12 mouse cellular contexts compared by ENCODE assay signal in genomic region chr11:95350289-95350688, GRCm38 (mm10). TPM values are rescaled to one million over a fixed set of nuclear protein-coding genes. Genes with fewer than 3 reads are reported as not detected.
DNase-seq lines count a peak whose midpoint lies in the region; ATAC-seq lines count a peak whose summit lies in the region.
"Had no signal": no experiment of that assay in that cellular context is flagged by ENCODE, and none has a peak within 500 bp of the region (broad histone marks: within the 10 kb centered on the region; RNA-seq: fewer than 3 reads in every experiment).

No protein-coding gene starts in this region.

- H3K27ac ChIP-seq in hindbrain, embryonic 10.5 days = 0 out of 2 replicates have a peak overlapping the region, but pooled peaks have one; percentile 50
- H3K27ac ChIP-seq in hindbrain, embryonic 14.5 days = no peak overlapping the region
- no peak overlapping the region for H3K27ac ChIP-seq in neural tube, embryonic 13.5 days (replicated peaks)
- H3K27ac ChIP-seq in brown adipose tissue, adult 24 weeks (replicated peaks; ENCODE audit: low read depth, low read length) = peak overlapping the region; percentile 60
- H3K27ac ChIP-seq: forebrain, embryonic 10.5 days; hindbrain, embryonic 13.5 days had no signal

- no peak for DNase-seq in hindbrain, embryonic 10.5 days (ENCODE audit: low spot score)
- no peak for DNase-seq in hindbrain, embryonic 14.5 days (ENCODE audit: low spot score)
- DNase-seq in neural tube, embryonic 10.5 days (ENCODE audit: extremely low spot score, low spot score) = no peak
- peak; percentile 48 for DNase-seq in lung, postnatal 25 days (ENCODE audit: low spot score)
- DNase-seq in T-cell, adult 2 months (ENCODE audit: low spot score) = no peak
- DNase-seq: lung, embryonic 14.5 days had no signal

- H3K27me3 ChIP-seq in hindbrain, embryonic 10.5 days (ENCODE audit: insufficient read depth, poor library complexity, severe bottlenecking) = no peaks in the 10 kb centered on the region
- H3K27me3 ChIP-seq in hindbrain, embryonic 14.5 days (ENCODE audit: control insufficient read depth, insufficient read depth, low read length) = no peaks in the 10 kb centered on the region
- no peaks in the 10 kb centered on the region for H3K27me3 ChIP-seq in neural tube, embryonic 13.5 days
- H3K27me3 ChIP-seq: hindbrain, embryonic 13.5 days had no signal

- H3K9me3 ChIP-seq in hindbrain, embryonic 10.5 days = no peaks in the 10 kb centered on the region
- H3K9me3 ChIP-seq in hindbrain, embryonic 14.5 days (ENCODE audit: control insufficient read depth, low read length) = no peaks in the 10 kb centered on the region
- no peaks in the 10 kb centered on the region for H3K9me3 ChIP-seq in neural tube, embryonic 13.5 days
- H3K9me3 ChIP-seq: forebrain, embryonic 10.5 days; hindbrain, embryonic 13.5 days had no signal

- no peak overlapping the region for H3K9ac ChIP-seq in hindbrain, embryonic 14.5 days
- H3K9ac ChIP-seq in neural tube, embryonic 13.5 days = peak overlapping the region; percentile 22; the same call in 1 of the 2 replicates
- H3K9ac ChIP-seq: hindbrain, embryonic 13.5 days; lung, embryonic 14.5 days had no signal

- no peak overlapping the region for H3K4me3 ChIP-seq in hindbrain, embryonic 10.5 days
- H3K4me3 ChIP-seq in hindbrain, embryonic 14.5 days (replicated peaks; ENCODE audit: low read length) = no peak overlapping the region
- no peak overlapping the region for H3K4me3 ChIP-seq in neural tube, embryonic 13.5 days
- no peak overlapping the region for H3K4me3 ChIP-seq in brown adipose tissue, adult 24 weeks (ENCODE audit: insufficient read depth, low read depth, low read length)
- H3K4me3 ChIP-seq: forebrain, embryonic 10.5 days; hindbrain, embryonic 13.5 days had no signal

- 76% methylated on average over 6 of the region's 6 CpGs for WGBS in hindbrain, embryonic 10.5 days
- 67% methylated on average over 6 of the region's 6 CpGs for WGBS in hindbrain, embryonic 14.5 days
- WGBS in neural tube, embryonic 13.5 days = 71% methylated on average over 6 of the region's 6 CpGs

- no peak for ATAC-seq in hindbrain, embryonic 14.5 days (ENCODE audit: low FRiP score)
- ATAC-seq in neural tube, embryonic 13.5 days (ENCODE audit: low read depth) = no peak
- no peak for ATAC-seq in megakaryocyte-erythroid progenitor cell, adult 5-6 weeks (replicated peaks; ENCODE audit: low FRiP score, low TSS enrichment, poor library complexity, severe bottlenecking)
- ATAC-seq: midbrain, embryonic 16.5 days had no signal

- H3K36me3 ChIP-seq in hindbrain, embryonic 10.5 days = peaks cover 26% of the 10 kb centered on the region
- H3K36me3 ChIP-seq in hindbrain, embryonic 14.5 days (replicated peaks; ENCODE audit: control insufficient read depth, insufficient read depth) = no peaks in the 10 kb centered on the region
- H3K36me3 ChIP-seq in neural tube, embryonic 13.5 days = no peaks in the 10 kb centered on the region

- H3K4me2 ChIP-seq in hindbrain, embryonic 14.5 days (replicated peaks) = no peak overlapping the region
- no peak overlapping the region for H3K4me2 ChIP-seq in neural tube, embryonic 13.5 days
- H3K4me2 ChIP-seq: hindbrain, embryonic 13.5 days; lung, embryonic 14.5 days had no signal

- H3K4me1 ChIP-seq in hindbrain, embryonic 10.5 days (replicated peaks) = 0 out of 2 replicates have a peak, but pooled peaks cover 3% of the 10 kb centered on the region
- H3K4me1 ChIP-seq in hindbrain, embryonic 14.5 days (replicated peaks; ENCODE audit: control insufficient read depth, insufficient read depth, low read length) = no peaks in the 10 kb centered on the region
- H3K4me1 ChIP-seq in neural tube, embryonic 13.5 days (replicated peaks) = peaks cover 1% of the 10 kb centered on the region; the same call in 1 of the 2 replicates
- peaks cover 5% of the 10 kb centered on the region for H3K4me1 ChIP-seq in brown adipose tissue, adult 24 weeks (ENCODE audit: control insufficient read depth, insufficient read depth, insufficient read length, low read length)

RNA-seq across cellular contexts. Expression of gene Fam117a, which starts 13.5 kb away (rescaled TPM):
- 10.8 and 11.0 TPM in 2 replicates for polyA plus RNA-seq in hindbrain, embryonic 10.5 days (2016; fragmentation: Nextera tagmentation; extraction: Ambion mirVana)
- 2.8 and 3.5 TPM in 2 replicates for polyA plus RNA-seq in hindbrain, embryonic 14.5 days (2014; fragmentation: Nextera tagmentation; extraction: Ambion mirVana)
- polyA plus RNA-seq in neural tube, embryonic 13.5 days (2015; fragmentation: Nextera tagmentation; extraction: Ambion mirVana) = 3.2 and 3.7 TPM in 2 replicates
- 11.0 and 14.8 TPM in 2 replicates for polyA plus RNA-seq in brown adipose tissue, adult 24 weeks (2012; ENCODE audit: insufficient read depth, insufficient read length, missing spikeins)
- 68.2 and 71.9 TPM in 2 replicates for total RNA-seq in megakaryocyte-erythroid progenitor cell, adult 5-6 weeks (2014; fragmentation: Nextera tagmentation)
- total RNA-seq in megakaryocyte-erythroid progenitor cell, adult 5-6 weeks (2017) = 49.9 and 50.2 TPM in 2 replicates

RNA-seq across cellular contexts. Expression of gene Slc35b1, which starts 34.2 kb away (rescaled TPM):
- polyA plus RNA-seq in hindbrain, embryonic 10.5 days (2016; fragmentation: Nextera tagmentation; extraction: Ambion mirVana) = 119 TPM in 2 replicates
- polyA plus RNA-seq in hindbrain, embryonic 14.5 days (2014; fragmentation: Nextera tagmentation; extraction: Ambion mirVana) = 144 and 153 TPM in 2 replicates
- polyA plus RNA-seq in neural tube, embryonic 13.5 days (2015; fragmentation: Nextera tagmentation; extraction: Ambion mirVana) = 138 and 139 TPM in 2 replicates
- 36.4 and 42.8 TPM in 2 replicates for polyA plus RNA-seq in brown adipose tissue, adult 24 weeks (2012; ENCODE audit: insufficient read depth, insufficient read length, missing spikeins)
- 30.6 and 84.7 TPM in 2 replicates for total RNA-seq in megakaryocyte-erythroid progenitor cell, adult 5-6 weeks (2014; fragmentation: Nextera tagmentation)
- 29.3 and 54.5 TPM in 2 replicates for total RNA-seq in megakaryocyte-erythroid progenitor cell, adult 5-6 weeks (2017)

RNA-seq across cellular contexts. Expression of gene Kat7, which starts 40.2 kb away (rescaled TPM):
- polyA plus RNA-seq in hindbrain, embryonic 10.5 days (2016; fragmentation: Nextera tagmentation; extraction: Ambion mirVana) = 79.0 and 84.9 TPM in 2 replicates
- polyA plus RNA-seq in hindbrain, embryonic 14.5 days (2014; fragmentation: Nextera tagmentation; extraction: Ambion mirVana) = 58.1 and 71.0 TPM in 2 replicates
- polyA plus RNA-seq in neural tube, embryonic 13.5 days (2015; fragmentation: Nextera tagmentation; extraction: Ambion mirVana) = 58.3 and 60.7 TPM in 2 replicates
- polyA plus RNA-seq in brown adipose tissue, adult 24 weeks (2012; ENCODE audit: insufficient read depth, insufficient read length, missing spikeins) = 21.0 and 25.9 TPM in 2 replicates
- total RNA-seq in megakaryocyte-erythroid progenitor cell, adult 5-6 weeks (2014; fragmentation: Nextera tagmentation) = 62.2 and 67.6 TPM in 2 replicates
- total RNA-seq in megakaryocyte-erythroid progenitor cell, adult 5-6 weeks (2017) = 60.5 and 78.9 TPM in 2 replicates

Comparison
In these comparisons a context has a peak if more than half of its experiments do, and no peak if none do; other contexts are left out.
1. H3K27ac ChIP-seq: peak in hindbrain, embryonic 10.5 days (single experiment) and brown adipose tissue, adult 24 weeks (single experiment); none in hindbrain, embryonic 14.5 days (single experiment) and neural tube, embryonic 13.5 days (single experiment).